Mouse (Mus musculus) hindbrain, embryonic 11.5 days (tissue): ENCODE measurements around the gene Gtf2b. TPM values are rescaled to one million over a fixed set of nuclear protein-coding genes. Genes with fewer than 3 reads are reported as not detected.
A peak's percentile ranks its signal among the peaks of the same experiment; 100 is the strongest.

Experiments used
- ATAC-seq: fragments of 200-750 bp; cut with Nextera tagmentation; 2 replicates; pipeline ENCODE4 v1.8.0; 2017; ENCODE audit warnings: mild to moderate bottlenecking, moderate TSS enrichment, moderate library complexity; ENCODE audit not compliant: low FRiP score
- DNase-seq: peaks from one replicate; pipeline ENCODE4 v3.0.0-alpha.2; 2015; ENCODE audit warnings: low spot score
- H3K27ac ChIP-seq: fragments of 300-500 bp; sonication (generic); 2 replicates; pipeline ENCODE4 v1.5.1; 2014; ENCODE audit warnings: mild to moderate bottlenecking, low read depth, low read length
- H3K27me3 ChIP-seq: fragments of 300-500 bp; sonication (generic); 2 replicates; pipeline ENCODE4 v1.6.1; 2014; ENCODE audit warnings: mild to moderate bottlenecking, low read length, moderate library complexity, mixed read lengths; ENCODE audit not compliant: control insufficient read depth, insufficient read depth
- H3K36me3 ChIP-seq: fragments of 300-500 bp; sonication (generic); 2 replicates; pipeline ENCODE4 v1.6.1; 2014; ENCODE audit warnings: mild to moderate bottlenecking, low read length, moderate library complexity, mixed read lengths; ENCODE audit not compliant: control insufficient read depth, insufficient read depth
- H3K4me1 ChIP-seq: fragments of 300-500 bp; sonication (generic); replicated peaks from 2 replicates; pipeline ENCODE4 v1.6.1; 2014; ENCODE audit warnings: low read length, mixed read lengths; ENCODE audit not compliant: control insufficient read depth, insufficient read depth
- H3K4me2 ChIP-seq: fragments of 300-500 bp; sonication (generic); replicated peaks from 2 replicates; pipeline ENCODE4 v1.6.1; 2014; ENCODE audit warnings: mild to moderate bottlenecking, low read depth, low read length
- H3K4me3 ChIP-seq: fragments of 300-500 bp; sonication (generic); 2 replicates; pipeline ENCODE4 v1.5.1; 2014; ENCODE audit warnings: low read depth, low read length
- H3K9ac ChIP-seq: fragments of 300-500 bp; sonication (generic); 2 replicates; pipeline ENCODE4 v1.6.1; 2014; ENCODE audit warnings: low read depth, low read length
- H3K9me3 ChIP-seq: fragments of 300-500 bp; sonication (generic); 2 replicates; pipeline ENCODE4 v1.6.1; 2016; ENCODE audit warnings: low read length; ENCODE audit not compliant: control insufficient read depth
- WGBS: fragments of 180-500 bp; shearing (Covaris S2); extraction: QIAGEN DNeasy Blood & Tissue Kit; methylation state at CpG from one replicate; pipeline ENCODE4 v1.1.7; 2014; 5-methylcytosine and 5-hydroxymethylcytosine counted together
- polyA plus RNA-seq: library from polyadenylated mRNA; unstranded; fragments of >200 nt; fragmentation: Nextera tagmentation; extraction: Ambion mirVana; gene quantifications from 2 replicates; pipeline ENCODE4 v1.2.1, GENCODE M21; 2014

The Gtf2b gene
- polyA plus RNA-seq, 1 experiment from 2014 or later: 107 TPM

DNA sequence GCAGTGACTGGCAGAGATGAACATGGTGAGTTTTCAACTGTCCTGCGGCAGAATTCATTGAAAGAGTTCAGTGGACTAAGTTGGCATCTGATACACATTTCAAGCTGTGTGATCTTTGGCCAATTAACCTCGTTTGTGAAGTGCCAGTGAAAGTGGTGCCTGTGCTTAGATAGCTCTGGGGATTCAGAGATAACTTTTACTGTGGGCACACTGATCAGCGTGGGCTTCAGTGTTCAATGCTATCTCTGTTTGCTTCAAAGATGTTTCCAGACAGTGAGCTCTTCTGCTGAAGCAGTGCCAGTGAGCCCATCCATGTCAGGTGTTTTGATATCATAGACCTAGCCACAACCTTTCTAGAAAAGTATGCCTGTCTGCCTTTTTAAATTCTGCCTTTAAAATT, 12.4 kb downstream of the Gtf2b start:
- ATAC-seq (no peak), DNase-seq (no peak)
- H3K36me3 ChIP-seq: peaks cover 9% of the 10 kb centered on the region; the same call in 1 of the 2 replicates
- no peak overlapping the region for H3K9ac ChIP-seq
- WGBS: 85% methylated on average over 3 of the region's 3 CpGs
- no peaks in the 10 kb centered on the region for H3K4me1 ChIP-seq
- no peaks in the 10 kb centered on the region for H3K9me3 ChIP-seq
- H3K4me2 ChIP-seq: no peak overlapping the region
- no peak overlapping the region for H3K4me3 ChIP-seq
- H3K27me3 ChIP-seq: no peaks in the 10 kb centered on the region
- no peak overlapping the region for H3K27ac ChIP-seq

- Histone ChIP-seq H3K4me2 (no peak overlapping the region), H3K4me1 (no peaks in the 10 kb centered on the region), H3K4me3 (no peak overlapping the region), H3K27me3 (no peaks in the 10 kb centered on the region), H3K9me3 (no peaks in the 10 kb centered on the region), H3K27ac (no peak overlapping the region), H3K9ac (no peak overlapping the region), H3K36me3 (peaks cover 6% of the 10 kb centered on the region; the same call in 1 of the 2 replicates)
- ATAC-seq: peak; percentile 60
- DNase-seq: no peak
- WGBS: 81% methylated on average over 2 of the region's 2 CpGs
Observed at GRCm38 (mm10) chr3:142786423-142787072, 21.7 kb downstream of the Gtf2b start.

- Histone ChIP-seq H3K27me3 (no peaks in the 10 kb centered on the region), H3K27ac (no peak overlapping the region), H3K9me3 (no peaks in the 10 kb centered on the region), H3K4me3 (no peak overlapping the region), H3K9ac (no peak overlapping the region), H3K4me2 (no peak overlapping the region), H3K36me3 (0 out of 2 replicates have a peak, but pooled peaks cover 2% of the 10 kb centered on the region), H3K4me1 (no peaks in the 10 kb centered on the region)
- 97% methylated on average over 3 of the region's 3 CpGs for WGBS
- no peak for DNase-seq
- ATAC-seq: no peak
Observed at GRCm38 (mm10) chr3:142795587-142795986, 30.7 kb downstream of the Gtf2b start.

DNA sequence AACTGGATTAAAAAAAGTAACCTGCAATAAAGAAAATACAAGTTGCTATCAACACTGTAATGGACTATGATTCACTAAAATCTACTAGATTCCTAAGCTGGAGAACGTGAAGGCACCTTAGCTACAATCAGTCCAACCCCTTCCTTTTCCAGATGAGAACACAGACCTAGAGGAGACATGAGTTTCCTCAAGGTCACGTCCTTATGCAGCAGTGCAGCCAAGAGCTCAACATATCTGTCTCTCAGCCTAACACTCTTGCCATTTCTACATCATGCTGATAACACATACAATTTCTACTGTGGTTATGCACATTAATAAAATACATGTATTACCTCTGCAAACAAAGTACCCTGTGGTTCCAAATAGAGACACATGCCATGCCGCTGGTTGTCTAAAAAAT, 46.7 kb downstream of the Gtf2b start:
- no peaks in the 10 kb centered on the region for H3K27me3 ChIP-seq
- no peak overlapping the region for H3K4me3 ChIP-seq
- no peak overlapping the region for H3K9ac ChIP-seq
- ATAC-seq: no peak
- 92% methylated on average over 3 of the region's 3 CpGs for WGBS
- H3K9me3 ChIP-seq: no peaks in the 10 kb centered on the region
- DNase-seq: no peak
- H3K4me1 ChIP-seq: no peaks in the 10 kb centered on the region
- H3K4me2 ChIP-seq: no peak overlapping the region
- H3K27ac ChIP-seq: no peak overlapping the region
- H3K36me3 ChIP-seq: 0 out of 2 replicates have a peak, but pooled peaks cover 4% of the 10 kb centered on the region

DNA sequence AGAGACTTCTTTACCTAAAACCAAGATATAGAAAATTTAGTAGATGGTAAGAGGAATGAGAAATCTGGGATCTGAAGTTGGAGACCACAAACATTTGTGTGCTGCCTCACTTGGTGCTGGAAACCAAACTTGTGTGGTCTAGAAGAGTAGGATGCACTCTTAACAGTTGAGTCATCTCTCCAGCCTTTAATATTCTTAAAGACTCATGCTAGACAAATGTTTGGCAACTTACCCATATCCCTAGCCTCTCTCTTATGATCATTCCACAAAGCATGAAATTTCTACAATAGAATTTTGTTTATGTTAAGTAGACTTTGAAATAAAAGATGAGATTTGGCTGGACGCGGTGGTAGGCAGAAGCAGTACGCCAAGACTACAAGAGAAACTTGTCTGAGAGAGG, 52.7 kb downstream of the Gtf2b start:
- ATAC-seq: no peak
- WGBS: 95% methylated on average over 3 of the region's 3 CpGs
- no peak for DNase-seq
- H3K4me3 ChIP-seq: no peak overlapping the region
- H3K27me3 ChIP-seq: no peaks in the 10 kb centered on the region
- no peak overlapping the region for H3K27ac ChIP-seq
- no peaks in the 10 kb centered on the region for H3K4me1 ChIP-seq
- H3K36me3 ChIP-seq: no peaks in the 10 kb centered on the region
- no peaks in the 10 kb centered on the region for H3K9me3 ChIP-seq
- no peak overlapping the region for H3K4me2 ChIP-seq
- no peak overlapping the region for H3K9ac ChIP-seq

DNA sequence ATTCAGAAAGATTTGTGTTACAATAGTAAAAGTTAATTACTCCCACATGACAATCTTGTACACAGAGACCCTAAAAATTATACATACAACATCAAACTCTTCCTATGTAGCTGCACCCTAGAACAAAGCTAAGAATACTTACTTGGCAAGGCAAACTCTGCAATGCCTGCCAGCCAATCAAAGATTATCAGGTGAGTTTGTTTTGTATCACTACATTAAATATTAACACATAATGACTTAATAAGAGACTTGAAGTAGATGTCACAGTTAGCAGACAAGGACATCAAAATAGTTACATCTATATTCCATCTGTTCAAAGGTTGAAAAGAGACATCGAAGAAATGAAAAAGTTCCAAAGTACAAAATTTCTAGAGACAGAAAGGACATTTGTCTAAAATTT, 58.8 kb downstream of the Gtf2b start:
- H3K4me1 ChIP-seq: no peaks in the 10 kb centered on the region
- no peak overlapping the region for H3K9ac ChIP-seq
- ATAC-seq: no peak
- no peak overlapping the region for H3K4me2 ChIP-seq
- H3K36me3 ChIP-seq: no peaks in the 10 kb centered on the region
- H3K4me3 ChIP-seq: no peak overlapping the region
- 100% methylated on average over 1 of the region's 1 CpGs for WGBS
- H3K27ac ChIP-seq: no peak overlapping the region
- DNase-seq: no peak
- H3K27me3 ChIP-seq: no peaks in the 10 kb centered on the region
- H3K9me3 ChIP-seq: no peaks in the 10 kb centered on the region

GRCm38 (mm10) chr3:142826449-142827146, 61.8 kb downstream of the Gtf2b start:
- Histone ChIP-seq H3K27ac (no peak overlapping the region), H3K36me3 (no peaks in the 10 kb centered on the region), H3K4me1 (no peaks in the 10 kb centered on the region), H3K4me3 (no peak overlapping the region), H3K9ac (no peak overlapping the region), H3K9me3 (no peaks in the 10 kb centered on the region), H3K27me3 (no peaks in the 10 kb centered on the region), H3K4me2 (no peak overlapping the region)
- ATAC-seq (no peak), DNase-seq (no peak)
- WGBS: 93% methylated on average over 4 of the region's 4 CpGs

GRCm38 (mm10) chr3:142832910-142833309, 68.1 kb downstream of the Gtf2b start:
- Histone ChIP-seq H3K27me3 (no peaks in the 10 kb centered on the region), H3K9ac (no peak overlapping the region), H3K4me1 (no peaks in the 10 kb centered on the region), H3K9me3 (no peaks in the 10 kb centered on the region), H3K27ac (no peak overlapping the region), H3K4me2 (no peak overlapping the region), H3K4me3 (no peak overlapping the region), H3K36me3 (no peaks in the 10 kb centered on the region)
- WGBS: 91% methylated on average over 3 of the region's 3 CpGs
- ATAC-seq: no peak
- no peak for DNase-seq
